Mouse (Mus musculus) hindbrain, embryonic 12.5 days (tissue): ENCODE data around the gene Klhl22. TPM values are rescaled to one million over a fixed set of nuclear protein-coding genes. Genes with fewer than 3 reads are reported as not detected.

ENCODE experiments used
- polyA plus RNA-seq: library from polyadenylated mRNA; unstranded; fragments of >200 nt; fragmentation: Nextera tagmentation; extraction: Ambion mirVana; gene quantifications from 2 replicates; pipeline ENCODE4 v1.2.1, GENCODE M21; 2016

Klhl22 gene
- polyA plus RNA-seq, 1 experiment from 2014 or later, result 63.9 TPM

Other genes with a start within 250 kb of the Klhl22 start
- gene Thap7, start 228.5 kb upstream of the Klhl22 start, polyA plus RNA-seq, result 57.7 and 66.5 TPM in 2 replicates
- 1.1 and 1.3 TPM in 2 replicates for gene Lrrc74b, start 198.4 kb upstream of the Klhl22 start, polyA plus RNA-seq
- 1.8 and 2.2 TPM in 2 replicates for gene P2rx6, start 197.7 kb upstream of the Klhl22 start, polyA plus RNA-seq
- gene Slc7a4, start 176.4 kb upstream of the Klhl22 start, polyA plus RNA-seq, result 6.8 and 7.8 TPM in 2 replicates
- gene Smpd4, start 140.3 kb upstream of the Klhl22 start, polyA plus RNA-seq, result 35.1 and 37.0 TPM in 2 replicates
- 8.1 and 9.6 TPM in 2 replicates for gene Ccdc74a, start 113.1 kb upstream of the Klhl22 start, polyA plus RNA-seq
- gene Med15, start 26.7 kb upstream of the Klhl22 start, polyA plus RNA-seq, result 45.2 and 51.7 TPM in 2 replicates
- 21.0 and 26.5 TPM in 2 replicates for gene Scarf2, start 37.7 kb downstream of the Klhl22 start, polyA plus RNA-seq
- 0.93 and 1.0 TPM in 2 replicates for gene B830017H08Rik, start 73.5 kb downstream of the Klhl22 start, polyA plus RNA-seq
- 3.5 and 4.1 TPM in 2 replicates for gene Car15, start 78.7 kb downstream of the Klhl22 start, polyA plus RNA-seq
- 0.66 and 0.73 TPM in 2 replicates for gene Gm20518, start 132.1 kb downstream of the Klhl22 start, polyA plus RNA-seq
- gene Tssk1, start 134.6 kb downstream of the Klhl22 start, polyA plus RNA-seq, result 0.07 and 0.10 TPM in 2 replicates
- 101 and 106 TPM in 2 replicates for gene Dgcr2, start 138.9 kb downstream of the Klhl22 start, polyA plus RNA-seq
- gene Tssk2, start 139.0 kb downstream of the Klhl22 start, polyA plus RNA-seq, result 0.17 and 0.21 TPM in 2 replicates
- 50.0 and 51.1 TPM in 2 replicates for gene Ess2, start 151.7 kb downstream of the Klhl22 start, polyA plus RNA-seq
- gene Gsc2, start 155.4 kb downstream of the Klhl22 start, polyA plus RNA-seq, result 1.1 and 2.6 TPM in 2 replicates
- 142 and 153 TPM in 2 replicates for gene Slc25a1, start 168.6 kb downstream of the Klhl22 start, polyA plus RNA-seq
- not detected in 2 replicates for gene Vpreb2, start 220.8 kb downstream of the Klhl22 start, polyA plus RNA-seq